Mouse (Mus musculus) splenic B cell, adult 2 months (primary cell): Measurements from ENCODE around the gene Nme7.
A peak's percentile ranks its signal among the peaks of the same experiment; 100 is the strongest.

Experiments
- DNase-seq: peaks from one replicate; pipeline ENCODE4 v3.0.0-alpha.2; 2011; ENCODE audit warnings: low read depth, low spot score
- H3K27me3 ChIP-seq: 2 replicates; pipeline ENCODE4 v1.6.1; 2012; ENCODE audit warnings: mild to moderate bottlenecking, low read length, moderate library complexity, mixed read lengths; ENCODE audit not compliant: control insufficient read depth, poor library complexity, insufficient read depth, severe bottlenecking
- H3K36me3 ChIP-seq: 2 replicates; pipeline ENCODE4 v1.6.1; 2012; ENCODE audit warnings: mild to moderate bottlenecking, low read length, moderate library complexity, mixed read lengths; ENCODE audit not compliant: control insufficient read depth, poor library complexity, insufficient read depth, severe bottlenecking

The Nme7 gene

GRCm38 (mm10) chr1:164458621-164459051, 154.7 kb downstream of the Nme7 start:
- peak; percentile 52 for DNase-seq

GRCm38 (mm10) chr1:164459127-164459905, 155.4 kb downstream of the Nme7 start:
- no peaks in the 10 kb centered on the region for H3K27me3 ChIP-seq
- DNase-seq, result no peak

More at GRCm38 (mm10) chr1:164458621-164459051, 154.7 kb downstream of the Nme7 start:
- Histone ChIP-seq H3K27me3 (no peaks in the 10 kb centered on the region), H3K36me3 (no peaks in the 10 kb centered on the region)

GRCm38 (mm10) chr1:164460921-164461697, 157.2 kb downstream of the Nme7 start:
- DNase-seq, result no peak
- H3K36me3 ChIP-seq, result no peaks in the 10 kb centered on the region
- H3K27me3 ChIP-seq, result no peaks in the 10 kb centered on the region

More at GRCm38 (mm10) chr1:164459127-164459905, 155.4 kb downstream of the Nme7 start:
- no peaks in the 10 kb centered on the region for H3K36me3 ChIP-seq

- Histone ChIP-seq H3K36me3 (no peaks in the 10 kb centered on the region), H3K27me3 (no peaks in the 10 kb centered on the region)
- no peak for DNase-seq
Measured at GRCm38 (mm10) chr1:164461726-164462125, 157.8 kb downstream of the Nme7 start.

- Histone ChIP-seq H3K27me3 (no peaks in the 10 kb centered on the region), H3K36me3 (no peaks in the 10 kb centered on the region)
- DNase-seq, result no peak
Measured at GRCm38 (mm10) chr1:164467406-164467805, 163.5 kb downstream of the Nme7 start.

- Histone ChIP-seq H3K36me3 (no peaks in the 10 kb centered on the region), H3K27me3 (no peaks in the 10 kb centered on the region)
- DNase-seq, result no peak
Measured at GRCm38 (mm10) chr1:164468329-164468728, 164.4 kb downstream of the Nme7 start.

GRCm38 (mm10) chr1:164470985-164471384, 167.1 kb downstream of the Nme7 start:
- H3K27me3 ChIP-seq, result no peaks in the 10 kb centered on the region
- DNase-seq, result no peak

GRCm38 (mm10) chr1:164471632-164472031, 167.7 kb downstream of the Nme7 start:
- Histone ChIP-seq H3K36me3 (no peaks in the 10 kb centered on the region), H3K27me3 (no peaks in the 10 kb centered on the region)
- no peak for DNase-seq

More at GRCm38 (mm10) chr1:164470985-164471384, 167.1 kb downstream of the Nme7 start:
- H3K36me3 ChIP-seq, result no peaks in the 10 kb centered on the region

- no peaks in the 10 kb centered on the region for H3K27me3 ChIP-seq
- no peaks in the 10 kb centered on the region for H3K36me3 ChIP-seq
- no peak for DNase-seq
Measured at GRCm38 (mm10) chr1:164473398-164473797, 169.5 kb downstream of the Nme7 start.

GRCm38 (mm10) chr1:164474310-164474709, 170.4 kb downstream of the Nme7 start:
- no peak for DNase-seq
- no peaks in the 10 kb centered on the region for H3K36me3 ChIP-seq
- H3K27me3 ChIP-seq, result no peaks in the 10 kb centered on the region

GRCm38 (mm10) chr1:164474778-164475511, 171.0 kb downstream of the Nme7 start:
- Histone ChIP-seq H3K36me3 (no peaks in the 10 kb centered on the region), H3K27me3 (no peaks in the 10 kb centered on the region)
- DNase-seq, result no peak

- no peaks in the 10 kb centered on the region for H3K27me3 ChIP-seq
- no peak for DNase-seq
- no peaks in the 10 kb centered on the region for H3K36me3 ChIP-seq
Measured at GRCm38 (mm10) chr1:164475895-164476294, 172.0 kb downstream of the Nme7 start.

- Histone ChIP-seq H3K27me3 (no peaks in the 10 kb centered on the region), H3K36me3 (no peaks in the 10 kb centered on the region)
- DNase-seq, result no peak
Measured at GRCm38 (mm10) chr1:164480755-164481644, 177.1 kb downstream of the Nme7 start.
